Mouse (Mus musculus) activated CD4-positive, CD25-positive, alpha-beta regulatory T cell (primary cell): ENCODE data around the gene Rabl6. TPM values are rescaled to one million over a fixed set of nuclear protein-coding genes. Genes with fewer than 3 reads are reported as not detected.

Experiments used
- polyA plus RNA-seq, 2 experiments: library from polyadenylated mRNA; unstranded; fragments of 100-300 nt; shearing (Covaris generic); gene quantifications; one replicate each; pipeline ENCODE4 v1.2.1; 2017

The Rabl6 gene
- 10 to 100 TPM; 30.8 to 31.8 TPM for polyA plus RNA-seq

DNA sequence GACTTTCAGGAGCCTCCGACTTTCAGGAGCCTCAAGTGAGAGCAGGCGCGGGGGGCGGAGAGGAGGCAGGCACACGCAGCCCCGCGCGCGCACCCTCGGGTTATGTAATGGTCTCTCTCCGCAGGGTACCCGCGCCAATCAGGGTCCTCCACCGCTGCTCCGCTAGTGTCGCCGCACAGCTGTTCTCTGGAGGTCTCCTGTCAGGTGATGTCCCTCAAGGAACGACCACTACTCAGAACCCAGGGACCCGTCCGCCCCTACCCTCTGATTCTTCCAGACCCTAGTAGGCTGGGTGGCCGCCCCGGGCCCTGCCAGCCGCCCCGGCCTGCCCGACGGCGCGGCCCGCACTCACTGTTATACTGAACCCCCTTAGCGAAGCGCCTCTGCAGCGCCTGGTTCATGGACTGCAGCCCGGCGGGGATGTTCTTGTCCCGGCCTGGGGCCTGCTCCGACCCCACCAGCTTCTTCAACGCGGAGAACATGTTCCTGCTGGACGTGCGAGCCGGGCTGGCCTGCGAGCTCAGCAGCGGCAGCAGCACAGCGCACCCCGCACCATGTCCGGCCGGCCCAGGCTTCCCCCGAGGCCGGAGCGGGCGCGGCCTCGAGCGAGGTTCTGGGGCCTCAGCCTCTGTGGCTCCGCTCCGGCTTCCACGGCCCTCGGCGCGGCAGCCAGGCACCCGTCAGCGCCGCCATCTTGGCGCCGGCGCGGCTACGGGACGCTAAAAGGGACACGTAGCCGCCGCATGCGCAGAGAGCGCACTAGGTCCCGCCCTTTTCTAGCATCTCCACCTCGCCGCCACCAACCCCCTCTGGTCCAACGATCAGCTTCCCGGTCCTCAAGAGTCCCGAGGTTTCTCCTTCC lies at the start of gene Rabl6:
Gene Rabl6, minus strand, starts transcription at position 761 of the 862 bp plus-strand sequence.

DNA sequence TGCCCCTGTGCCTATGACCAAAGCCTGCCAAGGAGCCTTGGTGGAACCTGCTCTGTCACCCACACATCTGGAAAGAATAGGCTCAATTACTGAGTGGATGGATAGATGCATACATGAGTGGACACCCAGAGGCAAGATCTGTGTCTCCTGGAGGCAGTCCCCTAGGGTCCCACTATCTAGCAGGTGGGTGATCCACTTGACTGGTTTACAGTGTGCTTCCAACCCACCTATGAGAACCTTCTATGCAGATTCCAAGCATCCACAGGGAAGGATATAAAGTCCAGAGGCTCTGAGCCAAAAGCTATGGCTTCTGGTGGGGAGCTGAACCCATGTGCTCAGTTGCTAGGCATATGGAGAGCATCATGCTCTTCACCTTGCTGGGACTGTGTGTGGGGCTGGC lies 49.3 kb upstream of the Rabl6 start, which contains the start of gene Lcn5:
Gene Lcn5, plus strand, starts transcription at position 301 of the 400 bp plus-strand sequence.

DNA sequence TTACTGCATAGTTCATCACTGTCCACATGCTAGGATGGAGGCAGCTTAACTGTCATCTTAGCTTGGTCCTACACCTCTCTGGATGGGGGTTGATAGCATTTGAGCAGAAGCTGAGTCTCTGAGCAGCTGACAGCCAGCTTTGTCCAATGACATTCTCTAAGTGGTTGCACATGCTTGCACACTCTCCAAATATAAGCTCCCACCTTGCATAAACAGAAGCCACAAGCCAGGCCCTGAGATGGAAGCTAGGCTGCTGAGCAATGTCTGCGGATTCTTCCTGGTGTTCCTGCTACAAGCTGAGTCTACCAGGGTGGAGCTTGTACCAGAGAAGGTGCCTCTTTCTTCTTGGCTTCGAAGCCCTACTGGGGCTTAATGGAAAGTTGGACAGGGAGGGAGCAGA lies 44.6 kb upstream of the Rabl6 start, which contains the start of gene Lcn8:
Gene Lcn8, plus strand, starts transcription at position 219 of the 400 bp plus-strand sequence.

DNA sequence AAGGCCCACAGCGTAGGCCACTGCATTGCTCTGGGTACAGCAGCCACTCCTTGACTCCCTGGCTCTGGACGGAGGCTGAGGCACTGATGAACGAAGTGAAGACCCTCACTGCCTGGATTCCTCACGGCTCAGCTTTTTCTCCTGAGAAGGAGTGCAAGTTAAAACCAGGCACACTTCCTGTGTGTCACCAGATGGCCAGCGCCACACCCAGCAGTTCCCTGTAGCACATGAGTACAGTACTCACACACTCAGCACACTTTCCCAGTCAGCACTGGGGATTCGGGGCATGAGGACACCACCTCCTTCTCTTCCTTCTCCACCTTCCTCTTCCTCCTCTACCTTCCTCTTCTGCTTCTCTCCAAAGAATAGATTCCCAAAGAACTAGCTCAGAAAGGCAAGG lies 19.5 kb upstream of the Rabl6 start, which contains the start of gene Fcna:
Gene Fcna, minus strand, starts transcription at position 220 of the 400 bp plus-strand sequence.

DNA sequence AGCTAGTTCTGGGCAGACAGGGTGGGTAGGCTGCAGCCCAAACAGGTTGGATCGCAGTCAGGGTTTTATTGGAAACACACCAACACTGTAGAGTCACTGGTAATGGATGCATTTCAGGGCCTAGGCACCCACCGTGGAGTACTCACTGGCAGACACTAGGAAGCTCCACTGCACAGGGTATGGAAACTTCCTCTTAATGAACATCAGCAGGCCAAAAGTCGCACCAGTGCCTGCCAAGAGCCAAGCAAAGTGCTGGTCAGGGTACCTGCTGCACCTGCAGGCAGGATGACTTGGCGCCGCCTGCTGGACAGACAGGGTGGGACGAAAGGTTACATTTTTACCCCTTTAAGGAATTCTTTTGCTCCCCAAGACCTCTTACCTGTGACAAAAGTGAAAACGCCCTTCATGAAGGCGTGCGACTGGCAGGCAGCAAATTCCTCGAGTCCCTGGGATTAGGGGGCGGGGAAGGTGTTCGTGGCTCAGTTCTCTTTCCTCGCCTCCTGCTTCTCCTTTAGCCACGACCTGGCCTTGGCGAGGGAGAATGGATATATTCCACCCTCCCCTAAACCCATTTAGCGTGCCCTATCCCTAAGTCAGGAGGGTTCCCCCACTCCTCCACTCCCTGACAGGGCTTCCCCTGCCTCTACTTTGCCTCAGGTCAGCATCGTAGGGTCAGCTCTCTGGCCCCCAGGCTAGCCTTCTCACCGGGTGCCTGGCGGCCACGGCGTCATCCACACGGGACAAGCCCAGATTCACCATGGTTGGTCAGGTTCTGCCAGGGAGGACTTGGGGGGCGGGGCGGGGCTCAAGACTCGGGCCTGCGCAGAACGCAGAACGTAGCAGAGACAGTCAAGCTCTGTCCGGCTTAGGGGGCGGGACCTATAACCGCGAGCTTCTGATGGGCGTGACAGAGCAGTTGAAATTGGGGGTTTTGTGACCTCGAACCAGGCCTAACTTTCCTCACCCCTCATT lies 13.2 kb upstream of the Rabl6 start, which contains the start of gene Tmem141:
Gene Tmem141, minus strand, starts transcription at position 777 of the 972 bp plus-strand sequence.

DNA sequence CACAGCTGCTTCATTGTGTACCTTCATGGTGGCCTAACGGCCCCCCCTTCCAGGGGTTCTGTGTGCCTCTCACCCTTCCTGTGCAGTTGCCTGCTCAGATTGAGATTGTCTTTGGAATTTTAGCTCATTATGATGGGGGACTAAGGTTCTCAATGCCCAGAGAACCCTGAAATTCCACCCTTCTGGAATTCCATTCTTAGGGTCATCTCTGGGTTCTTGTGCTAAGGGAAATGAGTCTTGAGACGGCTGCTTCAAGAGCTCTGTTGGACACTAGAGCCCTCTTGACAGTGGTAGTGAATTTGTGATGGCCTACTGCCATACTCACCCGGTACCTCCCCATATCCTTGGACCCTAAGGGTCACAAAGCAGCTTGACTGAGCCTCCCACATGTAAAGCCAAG lies 9.3 kb upstream of the Rabl6 start, which contains the start of gene Ccdc183:
Gene Ccdc183, minus strand, starts transcription at position 101 of the 400 bp plus-strand sequence.

DNA sequence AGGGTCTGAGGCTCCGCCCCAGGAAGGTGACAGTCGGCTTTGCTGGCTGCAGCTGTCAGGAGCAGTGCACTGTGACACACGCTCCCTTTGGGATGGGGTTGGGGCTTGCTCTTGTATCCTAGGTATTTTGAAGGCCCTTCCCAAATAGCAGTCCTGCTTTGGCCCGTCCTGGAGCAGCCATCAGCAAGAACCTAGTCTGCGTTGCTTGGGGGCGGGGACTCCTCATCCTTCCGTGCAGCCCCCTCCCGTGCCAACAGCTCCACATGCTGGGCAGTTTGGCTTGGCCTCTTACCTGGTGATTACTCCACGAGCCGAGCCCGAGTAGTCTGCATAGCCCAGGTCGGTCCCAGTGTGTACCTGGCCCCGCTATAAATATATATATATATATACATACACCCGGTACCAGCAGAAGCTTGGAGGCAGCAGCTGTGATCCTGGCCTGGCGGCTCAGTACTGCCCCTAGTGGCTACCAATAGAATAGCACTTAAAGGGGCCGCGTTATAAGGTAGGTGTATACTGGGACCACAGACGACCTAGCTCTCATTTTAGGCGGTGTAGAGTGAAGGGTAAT lies 26.9 kb downstream of the Rabl6 start, which contains the start of gene Ajm1:
Gene Ajm1, minus strand, starts transcription at position 464 of the 571 bp plus-strand sequence.

DNA sequence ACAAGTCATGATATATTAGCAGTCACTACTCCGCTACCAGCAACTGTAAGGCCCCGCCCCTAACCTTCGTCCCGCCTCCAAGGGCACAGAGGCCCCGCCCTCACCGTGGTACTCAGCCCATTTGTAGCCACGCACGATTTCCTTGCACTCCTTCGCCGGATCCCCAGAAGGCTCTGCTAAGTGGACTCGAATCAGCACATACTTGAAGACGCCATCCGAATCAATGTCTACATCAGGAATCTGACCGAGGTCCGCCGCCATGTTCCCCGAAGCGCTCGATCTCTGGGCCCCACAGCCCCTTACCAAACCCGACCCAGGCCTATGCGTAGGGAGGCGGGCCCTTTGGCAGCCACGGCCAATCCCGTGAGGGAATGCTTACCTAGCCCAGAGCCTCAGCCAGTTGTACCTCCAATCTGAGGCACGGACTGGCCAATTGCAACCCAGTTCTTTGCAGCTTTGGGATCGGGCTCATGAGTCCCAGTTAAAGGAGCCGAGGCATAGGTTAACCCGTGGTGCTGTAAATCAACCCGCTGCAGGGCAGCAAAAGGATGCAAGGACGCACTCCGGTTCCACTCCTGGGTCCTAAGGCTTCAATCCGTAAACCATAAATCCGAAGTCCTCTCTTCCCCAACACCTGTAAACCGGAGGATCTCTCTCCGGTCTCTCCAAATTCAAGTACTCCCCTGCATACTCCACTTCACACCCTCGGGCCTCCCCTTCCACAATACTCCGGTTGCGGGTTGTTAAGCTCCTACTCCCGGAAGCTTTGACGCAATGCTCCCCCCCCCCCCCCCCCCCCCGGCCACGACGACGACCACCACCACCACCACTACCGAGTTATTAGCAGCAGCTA lies 33.5 kb downstream of the Rabl6 start, which contains the start of the genes Mamdc4 and Phpt1:
Gene Mamdc4, minus strand, starts transcription at position 267 of the 853 bp plus-strand sequence.
Gene Phpt1, minus strand, starts transcription at position 646 of the 853 bp plus-strand sequence.

DNA sequence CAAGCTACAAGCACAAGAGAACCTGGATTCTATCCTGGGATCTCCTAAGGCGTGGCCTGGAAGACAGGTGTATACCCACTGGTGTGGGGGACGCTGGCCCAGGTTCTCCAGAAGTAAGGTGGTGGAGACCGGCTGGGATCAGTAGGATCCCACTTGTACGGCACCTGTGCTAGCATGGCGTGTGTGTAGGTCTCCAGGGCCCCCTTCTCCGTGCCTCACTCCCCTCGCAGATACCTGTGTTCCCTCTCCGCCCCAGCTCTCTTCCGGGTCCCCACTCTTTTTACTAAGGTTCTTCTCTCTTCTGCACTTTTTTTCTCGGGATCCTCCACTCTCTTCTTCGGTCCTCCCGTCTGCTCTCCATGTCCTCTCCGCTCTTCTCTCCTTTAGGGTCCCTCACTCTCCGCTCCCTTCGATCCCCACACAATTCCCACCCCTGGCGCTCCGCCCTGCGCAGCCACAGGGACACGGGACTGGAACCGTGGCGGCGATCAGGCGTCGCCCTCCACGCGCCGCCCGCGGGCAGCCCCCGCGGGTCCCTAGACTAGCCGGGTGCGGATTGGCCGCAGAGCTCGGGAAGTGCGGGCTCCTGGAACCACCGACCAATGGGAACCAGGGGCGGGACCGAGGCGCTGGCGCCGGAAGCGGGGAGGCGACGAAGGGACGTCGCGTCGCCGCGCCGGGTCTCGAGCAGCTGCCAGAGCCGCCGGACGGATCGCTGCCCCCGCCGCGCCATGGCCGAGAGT lies 50.9 kb downstream of the Rabl6 start, which contains the start of gene Edf1:
Gene Edf1, plus strand, starts transcription at position 627 of the 743 bp plus-strand sequence.

DNA sequence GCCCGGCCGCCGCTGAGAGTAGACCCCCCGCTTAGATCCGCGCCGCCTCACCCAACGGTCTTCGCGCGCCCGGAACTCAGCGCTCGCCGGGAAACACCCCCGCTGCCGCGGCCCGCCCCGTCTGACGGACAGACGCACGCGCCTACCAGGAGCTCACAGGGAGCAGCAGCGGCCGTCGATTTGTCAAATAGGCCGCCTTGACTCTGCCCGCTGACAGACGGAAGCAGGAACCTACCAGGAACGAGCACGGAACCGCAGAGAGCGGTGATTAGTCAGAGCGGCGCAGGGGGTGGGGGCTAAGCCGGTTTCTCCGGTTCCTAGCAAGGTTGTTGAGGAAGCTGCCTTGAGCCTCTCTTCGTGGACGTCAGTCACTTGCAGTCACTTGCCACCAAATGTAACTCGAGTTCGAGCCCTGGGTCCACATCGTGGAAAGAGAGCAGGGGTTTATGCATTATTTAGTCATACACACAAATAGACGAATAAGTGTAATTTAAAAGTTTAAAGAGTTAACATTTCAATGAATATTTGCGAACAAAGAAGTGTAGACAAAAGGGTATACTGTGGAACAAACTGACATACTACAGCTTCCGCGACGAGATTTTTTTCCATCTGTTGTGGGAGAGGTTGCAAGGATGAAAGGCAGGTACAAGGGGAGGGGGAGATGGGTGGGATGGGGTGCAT lies 61.4 kb downstream of the Rabl6 start, which contains the start of gene Traf2:
Gene Traf2, minus strand, starts transcription at position 130 of the 681 bp plus-strand sequence.

Other genes with a start within 250 kb of the Rabl6 start
- gene Uap1l1, start 242.8 kb downstream of the Rabl6 start, polyA plus RNA-seq, result 10 to 100 TPM; 50.7 to 71.9 TPM
- 1 to 10 TPM; 4.3 to 6.6 TPM for gene Sapcd2, start 236.2 kb downstream of the Rabl6 start, polyA plus RNA-seq
- under 1 TPM in 1 of 2 experiments, not detected in 1; 0.17 TPM for gene Entpd2, start 212.6 kb downstream of the Rabl6 start, polyA plus RNA-seq
- gene Npdc1, start 209.2 kb downstream of the Rabl6 start, polyA plus RNA-seq, result 1 to 10 TPM; 1.1 to 4.0 TPM
- 10 to 100 TPM; 13.1 to 35.9 TPM for gene Fut7, start 185.3 kb downstream of the Rabl6 start, polyA plus RNA-seq
- 10 to 100 TPM; 20.5 to 67.6 TPM for gene Abca2, start 179.8 kb downstream of the Rabl6 start, polyA plus RNA-seq
- gene Clic3, start 151.7 kb downstream of the Rabl6 start, polyA plus RNA-seq, result 1 to 10 TPM; 1.1 to 2.4 TPM
- gene Paxx, start 147.4 kb downstream of the Rabl6 start, polyA plus RNA-seq, result 100 to 1,000 TPM in 1 of 2 experiments, 10 to 100 TPM in 1; 95.9 to 106 TPM
- under 1 TPM in 1 of 2 experiments, not detected in 1; 0.63 TPM for gene Ptgds, start 138.5 kb downstream of the Rabl6 start, polyA plus RNA-seq
- not detected for gene Lcn12, start 114.6 kb downstream of the Rabl6 start, polyA plus RNA-seq
- 10 to 100 TPM; 64.4 to 86.7 TPM for gene Fbxw5, start 107.8 kb downstream of the Rabl6 start, polyA plus RNA-seq
- gene C8g, start 106.8 kb downstream of the Rabl6 start, polyA plus RNA-seq, result 1 to 10 TPM; 5.9 to 6.1 TPM
- gene Traf2, start 61.6 kb downstream of the Rabl6 start, polyA plus RNA-seq, result 10 to 100 TPM; 52.5 to 80.6 TPM
- 100 to 1,000 TPM; 327 to 440 TPM for gene Edf1, start 50.7 kb downstream of the Rabl6 start, polyA plus RNA-seq
- gene Mamdc4, start 33.7 kb downstream of the Rabl6 start, polyA plus RNA-seq, result 1 to 10 TPM; 1.2 to 1.8 TPM
- 10 to 100 TPM; 51.3 to 89.9 TPM for gene Phpt1, start 33.3 kb downstream of the Rabl6 start, polyA plus RNA-seq
- gene Ajm1, start 26.8 kb downstream of the Rabl6 start, polyA plus RNA-seq, result under 1 TPM; 0.58 to 0.69 TPM
- not detected for gene Ccdc183, start 9.2 kb upstream of the Rabl6 start, polyA plus RNA-seq
- 1 to 10 TPM; 1.2 to 4.9 TPM for gene Tmem141, start 13.5 kb upstream of the Rabl6 start, polyA plus RNA-seq
- gene Fcna, start 19.5 kb upstream of the Rabl6 start, polyA plus RNA-seq, result 1 to 10 TPM; 4.7 to 8.3 TPM
- gene Lcn8, start 44.6 kb upstream of the Rabl6 start, polyA plus RNA-seq, result not detected
- not detected for gene Lcn5, start 49.4 kb upstream of the Rabl6 start, polyA plus RNA-seq
- gene Lcn6, start 68.3 kb upstream of the Rabl6 start, polyA plus RNA-seq, result under 1 TPM in 1 of 2 experiments, not detected in 1; 0.60 TPM
- gene Lcn10, start 74.2 kb upstream of the Rabl6 start, polyA plus RNA-seq, result under 1 TPM; 0.14 to 0.21 TPM
- gene Obp2a, start 91.5 kb upstream of the Rabl6 start, polyA plus RNA-seq, result not detected
- 10 to 100 TPM; 57.5 to 58.4 TPM for gene Bmyc, start 98.2 kb upstream of the Rabl6 start, polyA plus RNA-seq
- gene Obp2b, start 128.5 kb upstream of the Rabl6 start, polyA plus RNA-seq, result not detected
- under 1 TPM in 1 of 2 experiments, not detected in 1; 0.34 TPM for gene Lcn3, start 157.0 kb upstream of the Rabl6 start, polyA plus RNA-seq
- not detected for gene Lcn11, start 168.5 kb upstream of the Rabl6 start, polyA plus RNA-seq
- gene Gm13539, start 173.7 kb upstream of the Rabl6 start, polyA plus RNA-seq, result not detected
- under 1 TPM in 1 of 2 experiments, not detected in 1; 0.42 TPM for gene Glt6d1, start 207.3 kb upstream of the Rabl6 start, polyA plus RNA-seq
- not detected for gene Lcn9, start 214.6 kb upstream of the Rabl6 start, polyA plus RNA-seq
- not detected for gene Sohlh1, start 238.7 kb upstream of the Rabl6 start, polyA plus RNA-seq